Mouse (Mus musculus) testis, adult 2 months (tissue): Measurements from ENCODE around the gene Tmem184b.

Experiments used
- CTCF ChIP-seq: fragments of 200-500 bp; IDR thresholded peaks from 2 replicates; pipeline ENCODE4 v1.5.1; 2012; ENCODE audit warnings: low read depth, mild to moderate bottlenecking, inconsistent platforms, low read length, moderate library complexity; ENCODE audit not compliant: control insufficient read depth, insufficient read depth, insufficient replicate concordance
- POLR2A ChIP-seq: fragments of 200-500 bp; IDR thresholded peaks from 2 replicates; pipeline ENCODE4 v1.6.1; 2012; ENCODE audit warnings: low read depth, mild to moderate bottlenecking, inconsistent platforms, low read length, moderate library complexity; ENCODE audit not compliant: control insufficient read depth

- TF ChIP-seq CTCF (no peak), POLR2A (no peak)
Measured at GRCm38 (mm10) chr15:79357036-79357911, 46.1 kb downstream of the Tmem184b start.
